Mouse (Mus musculus) CH12.LX (cell line): ENCODE data around the gene Itgb4. TPM values are rescaled to one million over a fixed set of nuclear protein-coding genes. Genes with fewer than 3 reads are reported as not detected.

Source experiments
- DNase-seq: peaks from one replicate; pipeline ENCODE4 v3.0.0-alpha.2; 2013; ENCODE audit errors: extremely low read depth
- H3K27ac ChIP-seq: 2 replicates; pipeline ENCODE4 v1.5.1; 2012; ENCODE audit warnings: low read depth, mild to moderate bottlenecking, control low read depth, moderate library complexity; ENCODE audit not compliant: insufficient read depth
- H3K27me3 ChIP-seq: replicated peaks from 2 replicates; pipeline ENCODE3; 2012; ENCODE audit warnings: inconsistent platforms
- H3K36me3 ChIP-seq, 2 experiments: replicated peaks in 1 of 2; 2 replicates each; pipeline versions ENCODE3 to v1.6.1; 2012; ENCODE audit warnings: inconsistent platforms in 1 of 2, low read length in 1 of 2, mild to moderate bottlenecking in 1 of 2, mixed read lengths in 1 of 2, moderate library complexity in 1 of 2; ENCODE audit not compliant: control insufficient read depth in 1 of 2, insufficient read depth in 1 of 2
- H3K4me1 ChIP-seq, 2 experiments: 2 replicates each; pipeline ENCODE4 v1.6.1; 2012; ENCODE audit warnings: inconsistent platforms in 1 of 2, moderate library complexity in 1 of 2; ENCODE audit not compliant: insufficient read depth in 2 of 2, control insufficient read depth in 1 of 2
- H3K4me2 ChIP-seq: 2 replicates; pipeline ENCODE4 v1.6.1; 2012; ENCODE audit warnings: low read depth, mild to moderate bottlenecking, control low read depth; ENCODE audit not compliant: poor library complexity, insufficient read depth, severe bottlenecking
- H3K4me3 ChIP-seq, 3 experiments: fragments of 150-350 bp in 1 of 3; sonication (generic) in 1 of 3; replicated peaks in 1 of 3; 2 replicates each; pipeline versions ENCODE3 to v1.5.1; 2011 to 2012; ENCODE audit warnings: low read depth in 2 of 3, low read length in 2 of 3, mild to moderate bottlenecking in 2 of 3, moderate library complexity in 2 of 3, control low read depth in 1 of 3, improper control_type of control experiment in 1 of 3, inconsistent platforms in 1 of 3, mixed read lengths in 1 of 3; ENCODE audit not compliant: poor library complexity in 1 of 3
- H3K79me2 ChIP-seq: replicated peaks from 2 replicates; pipeline ENCODE4 v1.6.1; 2012; ENCODE audit warnings: mild to moderate bottlenecking, moderate library complexity; ENCODE audit not compliant: control insufficient read depth, poor library complexity, insufficient read depth, severe bottlenecking; ENCODE audit errors: extremely low read depth
- H3K9ac ChIP-seq: 2 replicates; pipeline ENCODE4 v1.6.1; 2012; ENCODE audit warnings: low read depth, mild to moderate bottlenecking, control low read depth, moderate library complexity; ENCODE audit not compliant: insufficient read depth
- H3K9me3 ChIP-seq: replicated peaks from 2 replicates; pipeline ENCODE3; 2012; ENCODE audit warnings: low read length, inconsistent platforms, mixed read lengths
- BHLHE40 ChIP-seq: IDR thresholded peaks from 2 replicates; pipeline ENCODE4 v1.6.1; 2011; ENCODE audit warnings: mild to moderate bottlenecking, low read depth, low read length, improper control_type of control experiment
- CHD1 ChIP-seq: IDR thresholded peaks from 2 replicates; pipeline ENCODE4 v1.6.1; 2012; ENCODE audit warnings: low read depth, low read length, improper control_type of control experiment, inconsistent platforms
- CTCF ChIP-seq, 2 experiments: IDR thresholded peaks in 1 of 2; conservative IDR thresholded peaks in 1 of 2; 2 replicates each; pipeline ENCODE4 v1.5.1; 2011 to 2012; ENCODE audit warnings: low read depth in 2 of 2, low read length in 2 of 2, improper control_type of control experiment in 1 of 2, inconsistent platforms in 1 of 2, mild to moderate bottlenecking in 1 of 2, moderate library complexity in 1 of 2
- GABPA ChIP-seq: IDR thresholded peaks from 2 replicates; pipeline ENCODE4 v1.6.1; 2012; ENCODE audit warnings: low read depth, low read length, improper control_type of control experiment, inconsistent platforms; ENCODE audit not compliant: insufficient replicate concordance
- HCFC1 ChIP-seq: IDR thresholded peaks from 2 replicates; pipeline ENCODE4 v1.6.1; 2012; ENCODE audit warnings: low read depth, mild to moderate bottlenecking, inconsistent platforms, low read length, improper control_type of control experiment
- JUN ChIP-seq: IDR thresholded peaks from 2 replicates; pipeline ENCODE4 v1.6.1; 2011; ENCODE audit warnings: low read depth, mild to moderate bottlenecking, low read length, improper control_type of control experiment, moderate library complexity; ENCODE audit not compliant: insufficient read depth
- JUND ChIP-seq: conservative IDR thresholded peaks from 2 replicates; pipeline ENCODE4 v1.6.1; 2011; ENCODE audit warnings: low read depth, low read length, improper control_type of control experiment
- KAT2A ChIP-seq: IDR thresholded peaks from 2 replicates; pipeline ENCODE4 v1.6.1; 2012; ENCODE audit warnings: low read length, improper control_type of control experiment, inconsistent platforms; ENCODE audit not compliant: insufficient replicate concordance
- MXI1 ChIP-seq: IDR thresholded peaks from 2 replicates; pipeline ENCODE4 v1.6.1; 2011; ENCODE audit warnings: mild to moderate bottlenecking, low read depth, low read length, improper control_type of control experiment
- NELFE ChIP-seq: IDR thresholded peaks from 2 replicates; pipeline ENCODE4 v1.6.1; 2011; ENCODE audit warnings: low read depth, low read length, improper control_type of control experiment
- NRF1 ChIP-seq: IDR thresholded peaks from 2 replicates; pipeline ENCODE4 v1.6.1; 2014; ENCODE audit warnings: low read depth, mild to moderate bottlenecking, inconsistent platforms, low read length, improper control_type of control experiment, moderate library complexity
- PAX5 ChIP-seq: IDR thresholded peaks from 2 replicates; pipeline ENCODE4 v1.6.1; 2012; ENCODE audit warnings: low read length, inconsistent platforms, mixed read lengths
- POLR2A ChIP-seq: IDR thresholded peaks from 2 replicates; pipeline ENCODE4 v1.6.1; 2011; ENCODE audit warnings: low read depth, mild to moderate bottlenecking, improper control_type of control experiment, low read length
- RCOR1 ChIP-seq: conservative IDR thresholded peaks from 2 replicates; pipeline ENCODE4 v1.6.1; 2012; ENCODE audit warnings: low read depth, mild to moderate bottlenecking, inconsistent platforms, low read length, improper control_type of control experiment
- TCF12 ChIP-seq: IDR thresholded peaks from 2 replicates; pipeline ENCODE4 v1.6.1; 2014; ENCODE audit warnings: low read depth, mild to moderate bottlenecking, inconsistent platforms, low read length, improper control_type of control experiment
- ZC3H11A ChIP-seq: IDR thresholded peaks from 2 replicates; pipeline ENCODE4 v1.6.1; 2012; ENCODE audit warnings: low read depth, mild to moderate bottlenecking, inconsistent platforms, low read length, improper control_type of control experiment
- ZMIZ1 ChIP-seq: IDR thresholded peaks from 2 replicates; pipeline ENCODE4 v1.6.1; 2012; ENCODE audit warnings: low read depth, mild to moderate bottlenecking, inconsistent platforms, low read length, improper control_type of control experiment
- dilution Hi-C: fragments of 300-500 bp; cut with MboI; formaldehyde crosslinking; loops from 2 replicates; pipeline ENCODE4 v1.14.3; 2020; ENCODE audit warnings: low sequenced_read_pairs; ENCODE audit not compliant: extremely low pct_unique_long_range_greater_than_20kb, extremely low pct_ligation_motif_present
- in situ Hi-C: fragments of 300-500 bp; cut with MboI; formaldehyde crosslinking; loops from 3 replicates; pipeline ENCODE4 v1.14.3; 2019; ENCODE audit warnings: low sequenced_read_pairs, low pct_ligation_motif_present, low pct_unique_long_range_greater_than_20kb, mixed read lengths
- polyA plus RNA-seq: library from polyadenylated mRNA; unstranded; fragments of >175 nt; gene quantifications from 2 replicates; pipeline ENCODE4 v1.2.1, GENCODE M21; 2012; ENCODE audit warnings: low read depth; ENCODE audit not compliant: insufficient read length
- total RNA-seq, 2 experiments: library from RNA; depleted of rRNA; stranded (reverse); fragments of 300-350 nt in 1 of 2; fragments of >200 nt in 1 of 2; gene quantifications; 2 replicates each; pipeline ENCODE4 v1.2.3; 2012 to 2014

Gene Itgb4
- total and polyA plus RNA-seq, 3 experiments = 0.42 to 6.3 (median 0.59) TPM

- no peaks in the 10 kb centered on the region for H3K9me3 ChIP-seq
- peaks cover 93 to 97% of the 10 kb centered on the region in 2 experiments for H3K36me3 ChIP-seq
- no peaks in the 10 kb centered on the region for H3K79me2 ChIP-seq
- in situ Hi-C loops = no loop called here
- dilution Hi-C loops = no loop called here
- no peak overlapping the region for H3K9ac ChIP-seq
- H3K4me2 ChIP-seq = no peak overlapping the region
- H3K4me1 ChIP-seq = peaks cover 0 to 13% of the 10 kb centered on the region in 2 experiments; a peak in 2 of 4 replicates
- H3K27me3 ChIP-seq = no peaks in the 10 kb centered on the region
- DNase-seq = no peak
- no peak overlapping the region for H3K4me3 ChIP-seq
- no peak overlapping the region for H3K27ac ChIP-seq
- TF ChIP-seq CHD1 (no peak), ZMIZ1 (no peak), ZC3H11A (no peak), GABPA (no peak), KAT2A (no peak), NELFE (no peak), BHLHE40 (no peak)
- TF ChIP-seq, all 38 proteins: peak for 0
Measured at GRCm38 (mm10) chr11:116055873-116056272, 81.4 kb downstream of the Itgb4 start.

- Histone ChIP-seq H3K27me3 (no peaks in the 10 kb centered on the region), H3K4me3 (no peak overlapping the region), H3K9ac (no peak overlapping the region), H3K4me1 (peaks cover 0 to 27% of the 10 kb centered on the region in 2 experiments; a peak in 2 of 4 replicates), H3K4me2 (no peak overlapping the region), H3K27ac (no peak overlapping the region), H3K36me3 (peaks cover 95 to 100% of the 10 kb centered on the region in 2 experiments), H3K9me3 (no peaks in the 10 kb centered on the region), H3K79me2 (no peaks in the 10 kb centered on the region)
- in situ Hi-C loops = no loop called here
- TF ChIP-seq MXI1 = no peak
- TF ChIP-seq CTCF (conservative IDR thresholded peaks at IDR 0.05 in 1 of 2, IDR thresholded peaks at IDR 0.05 in 1 of 2; ENCODE audit: low read depth in 2 of 2, low read length in 2 of 2) = no peak
- no peak for TF ChIP-seq NRF1
- no peak for TF ChIP-seq JUN
- no peak for TF ChIP-seq PAX5
- no peak for TF ChIP-seq POLR2A
- TF ChIP-seq TCF12 = no peak
- TF ChIP-seq RCOR1 = no peak
- no peak for TF ChIP-seq HCFC1
- no peak for TF ChIP-seq JUND
- no peak for DNase-seq
- dilution Hi-C loops = no loop called here
Measured at GRCm38 (mm10) chr11:116057237-116057881, 82.8 kb downstream of the Itgb4 start.

Other genes with a start within 250 kb of the Itgb4 start
- 19.0 and 27.4 TPM in 2 replicates for gene Tmem94, start 209.3 kb upstream of the Itgb4 start, total RNA-seq (2012; rRNA removed)
- gene Tmem94, start 209.3 kb upstream of the Itgb4 start, total RNA-seq (2014; rRNA removed) = 4.8 and 6.4 TPM in 2 replicates
- gene Tmem94, start 209.3 kb upstream of the Itgb4 start, polyA plus RNA-seq = 13.5 and 15.0 TPM in 2 replicates
- gene Caskin2, start 161.1 kb upstream of the Itgb4 start, total RNA-seq (2012; rRNA removed) = 8.2 and 8.9 TPM in 2 replicates
- gene Caskin2, start 161.1 kb upstream of the Itgb4 start, total RNA-seq (2014; rRNA removed) = 2.7 and 2.9 TPM in 2 replicates
- gene Caskin2, start 161.1 kb upstream of the Itgb4 start, polyA plus RNA-seq = 6.4 and 6.9 TPM in 2 replicates
- gene Tsen54, start 160.0 kb upstream of the Itgb4 start, total RNA-seq (2012; rRNA removed) = 71.1 and 71.2 TPM in 2 replicates
- 44.9 and 45.8 TPM in 2 replicates for gene Tsen54, start 160.0 kb upstream of the Itgb4 start, total RNA-seq (2014; rRNA removed)
- 55.0 and 59.4 TPM in 2 replicates for gene Tsen54, start 160.0 kb upstream of the Itgb4 start, polyA plus RNA-seq
- gene Llgl2, start 150.7 kb upstream of the Itgb4 start, total RNA-seq (2012; rRNA removed) = 12.3 and 14.7 TPM in 2 replicates
- 3.8 and 4.4 TPM in 2 replicates for gene Llgl2, start 150.7 kb upstream of the Itgb4 start, total RNA-seq (2014; rRNA removed)
- 6.8 and 9.2 TPM in 2 replicates for gene Llgl2, start 150.7 kb upstream of the Itgb4 start, polyA plus RNA-seq
- 0.17 and 0.21 TPM in 2 replicates for gene Myo15b, start 116.3 kb upstream of the Itgb4 start, total RNA-seq (2012; rRNA removed)
- gene Myo15b, start 116.3 kb upstream of the Itgb4 start, total RNA-seq (2014; rRNA removed) = not detected in 2 replicates
- gene Myo15b, start 116.3 kb upstream of the Itgb4 start, polyA plus RNA-seq = 0.43 and 0.72 TPM in 2 replicates
- gene Smim5, start 74.7 kb upstream of the Itgb4 start, total RNA-seq (2012; rRNA removed) = 0.42 and 0.46 TPM in 2 replicates
- 0.98 and 1.6 TPM in 2 replicates for gene Smim5, start 74.7 kb upstream of the Itgb4 start, total RNA-seq (2014; rRNA removed)
- gene Smim5, start 74.7 kb upstream of the Itgb4 start, polyA plus RNA-seq = 1.4 and 2.3 TPM in 2 replicates
- 0.21 and 0.29 TPM in 2 replicates for gene Smim6, start 62.7 kb upstream of the Itgb4 start, total RNA-seq (2012; rRNA removed)
- gene Smim6, start 62.7 kb upstream of the Itgb4 start, total RNA-seq (2014; rRNA removed) = not detected in 2 replicates
- 0.56 and 0.59 TPM in 2 replicates for gene Smim6, start 62.7 kb upstream of the Itgb4 start, polyA plus RNA-seq
- 72.2 and 83.6 TPM in 2 replicates for gene Sap30bp, start 41.4 kb upstream of the Itgb4 start, total RNA-seq (2012; rRNA removed)
- gene Sap30bp, start 41.4 kb upstream of the Itgb4 start, total RNA-seq (2014; rRNA removed) = 256 and 275 TPM in 2 replicates
- 167 and 219 TPM in 2 replicates for gene Sap30bp, start 41.4 kb upstream of the Itgb4 start, polyA plus RNA-seq
- 30.9 and 31.0 TPM in 2 replicates for gene Recql5, start 41.2 kb upstream of the Itgb4 start, total RNA-seq (2012; rRNA removed)
- gene Recql5, start 41.2 kb upstream of the Itgb4 start, total RNA-seq (2014; rRNA removed) = 21.8 and 22.8 TPM in 2 replicates
- gene Recql5, start 41.2 kb upstream of the Itgb4 start, polyA plus RNA-seq = 38.9 and 43.3 TPM in 2 replicates
- gene Galk1, start 38.0 kb downstream of the Itgb4 start, total RNA-seq (2012; rRNA removed) = 340 and 413 TPM in 2 replicates
- 228 and 263 TPM in 2 replicates for gene Galk1, start 38.0 kb downstream of the Itgb4 start, total RNA-seq (2014; rRNA removed)
- 293 and 300 TPM in 2 replicates for gene Galk1, start 38.0 kb downstream of the Itgb4 start, polyA plus RNA-seq
- 340 and 455 TPM in 2 replicates for gene H3f3b, start 53.3 kb downstream of the Itgb4 start, total RNA-seq (2012; rRNA removed)
- 567 and 573 TPM in 2 replicates for gene H3f3b, start 53.3 kb downstream of the Itgb4 start, total RNA-seq (2014; rRNA removed)
- gene H3f3b, start 53.3 kb downstream of the Itgb4 start, polyA plus RNA-seq = 862 and 889 TPM in 2 replicates
- gene Unk, start 55.6 kb downstream of the Itgb4 start, total RNA-seq (2012; rRNA removed) = 22.2 and 24.7 TPM in 2 replicates
- 18.5 and 20.9 TPM in 2 replicates for gene Unk, start 55.6 kb downstream of the Itgb4 start, total RNA-seq (2014; rRNA removed)
- gene Unk, start 55.6 kb downstream of the Itgb4 start, polyA plus RNA-seq = 30.5 and 35.0 TPM in 2 replicates
- gene Unc13d, start 103.3 kb downstream of the Itgb4 start, total RNA-seq (2012; rRNA removed) = 12.2 and 14.0 TPM in 2 replicates
- 8.9 and 9.6 TPM in 2 replicates for gene Unc13d, start 103.3 kb downstream of the Itgb4 start, total RNA-seq (2014; rRNA removed)
- 15.7 and 16.8 TPM in 2 replicates for gene Unc13d, start 103.3 kb downstream of the Itgb4 start, polyA plus RNA-seq
- gene Wbp2, start 112.3 kb downstream of the Itgb4 start, total RNA-seq (2012; rRNA removed) = 27.1 and 30.7 TPM in 2 replicates
- gene Wbp2, start 112.3 kb downstream of the Itgb4 start, total RNA-seq (2014; rRNA removed) = 14.0 and 15.2 TPM in 2 replicates
- gene Wbp2, start 112.3 kb downstream of the Itgb4 start, polyA plus RNA-seq = 70.8 and 97.1 TPM in 2 replicates
- 0.21 and 0.38 TPM in 2 replicates for gene Trim47, start 152.5 kb downstream of the Itgb4 start, total RNA-seq (2012; rRNA removed)
- 0.21 TPM in 1 of 2 replicates, not detected in the other for gene Trim47, start 152.5 kb downstream of the Itgb4 start, total RNA-seq (2014; rRNA removed)
- gene Trim47, start 152.5 kb downstream of the Itgb4 start, polyA plus RNA-seq = 0.50 TPM in 1 of 2 replicates, not detected in the other
- gene Trim65, start 156.4 kb downstream of the Itgb4 start, total RNA-seq (2012; rRNA removed) = 2.0 and 2.8 TPM in 2 replicates
- 0.66 and 0.81 TPM in 2 replicates for gene Trim65, start 156.4 kb downstream of the Itgb4 start, total RNA-seq (2014; rRNA removed)
- gene Trim65, start 156.4 kb downstream of the Itgb4 start, polyA plus RNA-seq = 1.1 and 1.4 TPM in 2 replicates
- 157 and 159 TPM in 2 replicates for gene Mrpl38, start 164.2 kb downstream of the Itgb4 start, total RNA-seq (2012; rRNA removed)
- gene Mrpl38, start 164.2 kb downstream of the Itgb4 start, total RNA-seq (2014; rRNA removed) = 95.6 and 109 TPM in 2 replicates
- 171 and 188 TPM in 2 replicates for gene Mrpl38, start 164.2 kb downstream of the Itgb4 start, polyA plus RNA-seq
- 44.8 and 45.5 TPM in 2 replicates for gene Fbf1, start 193.5 kb downstream of the Itgb4 start, total RNA-seq (2012; rRNA removed)
- 23.9 and 26.6 TPM in 2 replicates for gene Fbf1, start 193.5 kb downstream of the Itgb4 start, total RNA-seq (2014; rRNA removed)
- gene Fbf1, start 193.5 kb downstream of the Itgb4 start, polyA plus RNA-seq = 39.0 and 40.7 TPM in 2 replicates
- 76.5 and 77.4 TPM in 2 replicates for gene Ten1, start 224.1 kb downstream of the Itgb4 start, total RNA-seq (2012; rRNA removed)
- gene Ten1, start 224.1 kb downstream of the Itgb4 start, total RNA-seq (2014; rRNA removed) = 66.7 and 74.4 TPM in 2 replicates
- 70.4 and 81.8 TPM in 2 replicates for gene Ten1, start 224.1 kb downstream of the Itgb4 start, polyA plus RNA-seq
- gene Acox1, start 224.3 kb downstream of the Itgb4 start, total RNA-seq (2012; rRNA removed) = 19.3 and 21.0 TPM in 2 replicates
- 17.1 and 18.7 TPM in 2 replicates for gene Acox1, start 224.3 kb downstream of the Itgb4 start, total RNA-seq (2014; rRNA removed)
- 20.3 and 20.4 TPM in 2 replicates for gene Acox1, start 224.3 kb downstream of the Itgb4 start, polyA plus RNA-seq